Mouse (Mus musculus) bone marrow, adult 2 months (tissue): Measurements from ENCODE around the gene Pgap3.

Source experiments
- CTCF ChIP-seq: fragments of 200-500 bp; IDR thresholded peaks from 2 replicates; pipeline ENCODE4 v1.5.1; 2011; ENCODE audit warnings: low read length, control low read depth; ENCODE audit not compliant: control insufficient read depth, insufficient read depth
- POLR2A ChIP-seq: fragments of 200-500 bp; IDR thresholded peaks from 2 replicates; pipeline ENCODE4 v1.6.1; 2011; ENCODE audit warnings: low read depth, mild to moderate bottlenecking, control low read depth, low read length, borderline replicate concordance; ENCODE audit not compliant: control insufficient read depth

DNA sequence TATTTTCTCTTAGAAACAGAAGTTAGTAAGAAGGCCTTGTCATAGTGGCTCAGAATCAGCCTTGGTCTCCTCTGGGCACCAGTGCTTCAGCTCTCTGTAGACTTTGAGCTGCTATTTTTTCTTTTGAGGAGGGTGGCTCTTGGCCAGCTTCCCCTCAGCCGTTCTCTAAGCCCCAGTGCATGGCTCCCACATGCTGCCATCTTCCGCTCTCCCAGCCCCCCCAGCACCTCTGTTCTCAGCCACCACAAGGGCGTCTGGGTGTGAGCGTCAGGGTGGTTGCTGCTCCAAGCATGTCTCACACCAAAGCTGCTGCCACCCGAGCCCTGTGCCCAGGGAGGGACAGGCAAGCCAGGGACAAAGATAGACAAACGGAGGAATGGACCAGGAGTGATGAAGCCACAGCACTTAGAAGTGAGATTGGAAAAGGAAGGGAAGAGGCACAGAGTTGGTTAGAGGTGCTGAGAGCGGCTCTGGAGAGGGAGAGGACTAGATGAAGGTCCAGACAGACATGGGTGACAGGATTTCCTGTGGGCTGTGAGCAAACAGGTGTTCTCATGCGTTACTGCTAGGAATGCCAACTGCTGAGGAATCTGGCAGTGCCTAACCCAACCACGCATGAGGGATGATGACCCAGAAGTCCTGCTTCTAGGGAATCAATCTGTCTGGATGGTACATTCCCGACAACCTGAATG lies 33.0 kb downstream of the Pgap3 start:
- TF ChIP-seq POLR2A (no peak), CTCF (no peak)
